Mouse (Mus musculus) neural tube, embryonic 10.5 days (tissue): ENCODE results near the gene Hlx.

ENCODE experiments used
- DNase-seq: peaks from one replicate; pipeline ENCODE4 v3.0.0-alpha.2; 2017; ENCODE audit warnings: low spot score; ENCODE audit errors: extremely low spot score

Gene Hlx

GRCm38 (mm10) chr1:184732556-184733049 lies at the start of gene Hlx:
Hlx (minus strand) TSS chr1:184732619.
- peak; percentile 84 for DNase-seq

GRCm38 (mm10) chr1:184782161-184782513 lies 49.7 kb upstream of the Hlx start:
- DNase-seq, result no peak

GRCm38 (mm10) chr1:184781286-184782160 lies 49.1 kb upstream of the Hlx start:
- DNase-seq, result no peak

GRCm38 (mm10) chr1:184778157-184778556 lies 45.7 kb upstream of the Hlx start:
- no peak for DNase-seq

- DNase-seq, result no peak
These were observed 44.8 kb upstream of the Hlx start for GRCm38 (mm10) chr1:184777061-184777795.

GRCm38 (mm10) chr1:184775289-184775688 lies 42.9 kb upstream of the Hlx start:
- DNase-seq, result no peak

GRCm38 (mm10) chr1:184771891-184772249 lies 39.5 kb upstream of the Hlx start:
- DNase-seq, result no peak

GRCm38 (mm10) chr1:184771202-184771890 lies 38.9 kb upstream of the Hlx start:
- peak; percentile 90 for DNase-seq

GRCm38 (mm10) chr1:184763866-184764265 lies 31.4 kb upstream of the Hlx start:
- no peak for DNase-seq

- DNase-seq, result no peak
These were observed 30.5 kb upstream of the Hlx start for GRCm38 (mm10) chr1:184762941-184763340.

GRCm38 (mm10) chr1:184761988-184762387 lies 29.6 kb upstream of the Hlx start:
- DNase-seq, result no peak

- DNase-seq, result no peak
These were observed 20.3 kb upstream of the Hlx start for GRCm38 (mm10) chr1:184752671-184753070.

GRCm38 (mm10) chr1:184750114-184750664 lies 17.8 kb upstream of the Hlx start:
- no peak for DNase-seq

- DNase-seq, result no peak
These were observed 16.3 kb upstream of the Hlx start for GRCm38 (mm10) chr1:184748692-184749152.

- DNase-seq, result peak; percentile 63
These were observed 5.6 kb upstream of the Hlx start for GRCm38 (mm10) chr1:184737876-184738479.

GRCm38 (mm10) chr1:184737228-184737627 lies 4.8 kb upstream of the Hlx start:
- no peak for DNase-seq

- no peak for DNase-seq
These were observed 3.8 kb upstream of the Hlx start for GRCm38 (mm10) chr1:184736260-184736659.

- peak; percentile 47 for DNase-seq
These were observed 2.8 kb upstream of the Hlx start for GRCm38 (mm10) chr1:184734991-184735920.

GRCm38 (mm10) chr1:184734067-184734830 lies 1.8 kb upstream of the Hlx start:
- peak; percentile 68 for DNase-seq
